Comparison of ENCODE assay signal across 8 mouse cellular contexts in the genomic region with DNA sequence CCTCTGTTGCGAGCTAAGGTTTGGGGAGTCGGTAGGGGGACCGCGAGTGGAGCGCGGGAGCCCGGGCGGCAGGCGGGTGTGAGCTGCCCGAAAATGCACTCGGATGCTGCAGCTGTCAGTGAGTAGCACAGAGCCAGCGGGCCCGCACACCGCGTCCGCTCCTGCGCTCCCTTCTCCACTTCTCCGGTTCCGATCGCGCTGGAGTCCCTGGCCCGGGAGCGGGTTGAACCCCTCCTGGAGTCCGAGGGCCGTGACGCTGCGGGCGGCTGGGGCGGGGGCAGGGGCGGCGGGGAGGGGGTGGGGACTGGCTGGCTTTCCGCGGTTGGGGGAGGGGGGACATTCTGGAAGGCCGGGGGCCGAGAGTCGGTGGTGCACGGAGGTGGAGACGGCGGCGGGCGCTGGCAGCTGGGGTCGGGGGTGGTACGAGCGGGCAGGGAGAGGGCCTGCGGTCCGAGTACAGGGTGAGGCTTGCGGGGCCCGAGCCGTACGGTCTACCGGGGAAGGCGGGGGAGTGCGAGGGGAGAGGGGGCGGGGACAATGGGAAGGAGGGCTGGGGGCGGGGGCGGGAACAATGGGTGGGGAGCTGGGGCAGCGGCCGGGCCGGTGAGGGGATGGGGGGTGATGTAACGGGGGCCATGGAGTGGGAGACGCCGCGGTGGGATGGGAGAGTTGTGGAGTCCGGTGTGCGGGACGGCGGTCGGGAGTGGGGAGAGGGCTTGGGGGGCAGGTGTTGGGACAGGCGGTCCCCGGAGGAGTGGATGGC. TPM values are rescaled to one million over a fixed set of nuclear protein-coding genes. Genes with fewer than 3 reads are reported as not detected.
DNase-seq lines count a peak whose midpoint lies in the region; ATAC-seq and TF ChIP-seq lines count a peak whose summit lies in the region.

No protein-coding gene starts in this region.

- TF ChIP-seq EP300 in stomach, postnatal 0 days (optimal IDR thresholded peaks at IDR 0.05) = no peak

- H3K4me3 ChIP-seq in hindbrain, embryonic 13.5 days = peak overlapping the region; percentile 88
- peak overlapping the region; percentile 79 for H3K4me3 ChIP-seq in lung, embryonic 14.5 days (ENCODE audit: low read depth, low read length)
- H3K4me3 ChIP-seq in stomach, postnatal 0 days (ENCODE audit: low read depth, low read length) = peak overlapping the region; percentile 82

- ATAC-seq in hindbrain, embryonic 13.5 days (ENCODE audit: low FRiP score) = peak; percentile 50
- ATAC-seq in lung, embryonic 14.5 days (ENCODE audit: insufficient read depth) = peak; percentile 26
- peak; percentile 50; the same call in 1 of the 2 replicates for ATAC-seq in stomach, postnatal 0 days (ENCODE audit: low FRiP score, low TSS enrichment)

- no peak for TF ChIP-seq CTCF in lung, embryonic 14.5 days (IDR thresholded peaks at IDR 0.05; ENCODE audit: low read depth)
- TF ChIP-seq CTCF in stomach, postnatal 0 days (IDR thresholded peaks at IDR 0.05; ENCODE audit: low read depth) = no peak

- DNase-seq in gastrocnemius, postnatal 4 days (ENCODE audit: low spot score in 2 of 2) = peak; percentile 26 to 36
- no peak for DNase-seq in gastrocnemius, postnatal 14 days
- DNase-seq in A20 (ENCODE audit: low read depth, low spot score) = peak; percentile 45
- peak; percentile 60 for DNase-seq in embryo, embryonic 10.5 days (ENCODE audit: low spot score)
- DNase-seq in lung, embryonic 14.5 days = no peak
- DNase-seq in stomach, postnatal 0 days (ENCODE audit: low spot score) = no peak
- DNase-seq in c-Kit-positive CD71-positive TER-119-positive erythroid progenitor cells, embryonic 14.5 days (ENCODE audit: low spot score) = no peak

- peak overlapping the region; percentile 97 for H3K27ac ChIP-seq in hindbrain, embryonic 13.5 days
- peak overlapping the region; percentile 92 for H3K27ac ChIP-seq in lung, embryonic 14.5 days (ENCODE audit: low read depth)
- H3K27ac ChIP-seq in stomach, postnatal 0 days (replicated peaks) = peak overlapping the region; percentile 91

- H3K4me2 ChIP-seq in hindbrain, embryonic 13.5 days = peak overlapping the region; percentile 85
- H3K4me2 ChIP-seq in lung, embryonic 14.5 days = peak overlapping the region; percentile 96
- H3K4me2 ChIP-seq in stomach, postnatal 0 days (replicated peaks; ENCODE audit: low read depth) = peak overlapping the region; percentile 97

- H3K27me3 ChIP-seq in hindbrain, embryonic 13.5 days = no peaks in the 10 kb centered on the region
- H3K27me3 ChIP-seq in lung, embryonic 14.5 days (ENCODE audit: insufficient read depth, low read length) = no peaks in the 10 kb centered on the region
- H3K27me3 ChIP-seq in stomach, postnatal 0 days (ENCODE audit: control insufficient read depth, insufficient read depth, low read length) = no peaks in the 10 kb centered on the region

- intact Hi-C loops in gastrocnemius, postnatal 14 days (cut with DNase I; ENCODE audit: low total_unique reads) = no loop called here

- peaks cover 34% of the 10 kb centered on the region for H3K4me1 ChIP-seq in hindbrain, embryonic 13.5 days (replicated peaks)
- no peaks in the 10 kb centered on the region for H3K4me1 ChIP-seq in lung, embryonic 14.5 days (ENCODE audit: insufficient read depth)
- H3K4me1 ChIP-seq in stomach, postnatal 0 days (replicated peaks; ENCODE audit: control insufficient read depth, insufficient read depth) = 0 out of 2 replicates have a peak, but pooled peaks cover 2% of the 10 kb centered on the region

- WGBS in hindbrain, embryonic 13.5 days = under 1% methylated on average over 59 of the region's 70 CpGs
- under 1% methylated on average over 62 of the region's 70 CpGs for WGBS in lung, embryonic 14.5 days
- WGBS in stomach, postnatal 0 days = 1% methylated on average over 54 of the region's 70 CpGs

- peak overlapping the region; percentile 87 for H3K9ac ChIP-seq in hindbrain, embryonic 13.5 days
- H3K9ac ChIP-seq in lung, embryonic 14.5 days = peak overlapping the region; percentile 68
- peak overlapping the region; percentile 68 for H3K9ac ChIP-seq in stomach, postnatal 0 days (ENCODE audit: low read length)

- H3K36me3 ChIP-seq in hindbrain, embryonic 13.5 days = no peaks in the 10 kb centered on the region
- no peaks in the 10 kb centered on the region for H3K36me3 ChIP-seq in lung, embryonic 14.5 days (ENCODE audit: insufficient read depth)
- no peaks in the 10 kb centered on the region for H3K36me3 ChIP-seq in stomach, postnatal 0 days (ENCODE audit: control insufficient read depth, insufficient read depth, low read length)

- no peaks in the 10 kb centered on the region for H3K9me3 ChIP-seq in hindbrain, embryonic 13.5 days
- no peaks in the 10 kb centered on the region for H3K9me3 ChIP-seq in lung, embryonic 14.5 days (ENCODE audit: low read depth, low read length)
- H3K9me3 ChIP-seq in stomach, postnatal 0 days (ENCODE audit: control insufficient read depth, low read length) = no peaks in the 10 kb centered on the region

RNA-seq across cellular contexts. Expression of a gene that starts 10.5 kb away (rescaled TPM):
- total RNA-seq in gastrocnemius, postnatal 4 days (2021) = 10 to 100 TPM; 13.2 to 17.5 TPM
- 10 to 100 TPM in 1 of 2 experiments, 1 to 10 TPM in 1; 8.1 to 12.0 TPM for total RNA-seq in gastrocnemius, postnatal 14 days (2021)
- polyA plus RNA-seq in hindbrain, embryonic 13.5 days (2015; fragmentation: Nextera tagmentation; extraction: Ambion mirVana) = 53.0 and 59.4 TPM in 2 replicates
- 32.4 and 34.5 TPM in 2 replicates for polyA plus RNA-seq in lung, embryonic 14.5 days (2014; fragmentation: Nextera tagmentation; extraction: Ambion mirVana)
- polyA plus RNA-seq in stomach, postnatal 0 days (2015; fragmentation: Nextera tagmentation; extraction: Ambion mirVana) = 10.6 and 10.8 TPM in 2 replicates

Comparison
In these comparisons a context has a peak if more than half of its experiments do, and no peak if none do; other contexts are left out.
1. DNase-seq: peak in gastrocnemius, postnatal 4 days (2 of 2), A20 (single experiment) and embryo, embryonic 10.5 days (single experiment); none in gastrocnemius, postnatal 14 days (single experiment), lung, embryonic 14.5 days (single experiment), stomach, postnatal 0 days (single experiment) and c-Kit-positive CD71-positive TER-119-positive erythroid progenitor cells, embryonic 14.5 days (single experiment).
2. Peak in every context shown above with its lines, with median percentiles within 50 percentile points of each other: ATAC-seq, H3K27ac ChIP-seq, H3K4me2 ChIP-seq, H3K4me3 ChIP-seq and H3K9ac ChIP-seq.